Mouse (Mus musculus) spleen, postnatal 14 days (tissue): ENCODE measurements around the gene Grip1.

Source experiments
- DNase-seq, 2 experiments: peaks; one replicate each; pipeline ENCODE4 v3.0.0; 2021 to 2022; ENCODE audit warnings: low spot score in 2 of 2

Gene Grip1

GRCm38 (mm10) chr10:119833334-119833733 lies 379.7 kb downstream of the Grip1 start:
- DNase-seq, result no peak

- DNase-seq, result no peak
These were observed 380.5 kb downstream of the Grip1 start for GRCm38 (mm10) chr10:119834122-119834521.

- DNase-seq, result no peak
These were observed 386.0 kb downstream of the Grip1 start for GRCm38 (mm10) chr10:119839645-119840044.

- DNase-seq, result no peak
These were observed 388.4 kb downstream of the Grip1 start for GRCm38 (mm10) chr10:119842004-119842403.

GRCm38 (mm10) chr10:119845705-119846410 lies 392.2 kb downstream of the Grip1 start:
- no peak for DNase-seq

- DNase-seq, result no peak
These were observed 398.0 kb downstream of the Grip1 start for GRCm38 (mm10) chr10:119851594-119851993.

- no peak for DNase-seq
These were observed 399.0 kb downstream of the Grip1 start for GRCm38 (mm10) chr10:119852582-119853135.

- no peak for DNase-seq
These were observed 414.1 kb downstream of the Grip1 start for GRCm38 (mm10) chr10:119867726-119868125.

GRCm38 (mm10) chr10:119868995-119869579 lies 415.5 kb downstream of the Grip1 start:
- DNase-seq, result no peak

- no peak for DNase-seq
These were observed 423.1 kb downstream of the Grip1 start for GRCm38 (mm10) chr10:119876721-119877120.

GRCm38 (mm10) chr10:119878331-119878730 lies 424.7 kb downstream of the Grip1 start:
- no peak for DNase-seq

GRCm38 (mm10) chr10:119884591-119884990 lies 431.0 kb downstream of the Grip1 start:
- no peak for DNase-seq

- no peak for DNase-seq
These were observed 431.9 kb downstream of the Grip1 start for GRCm38 (mm10) chr10:119885563-119885962.

- DNase-seq, result no peak
These were observed 433.1 kb downstream of the Grip1 start for GRCm38 (mm10) chr10:119886681-119887080.

GRCm38 (mm10) chr10:119902754-119903153 lies 449.1 kb downstream of the Grip1 start:
- no peak for DNase-seq

GRCm38 (mm10) chr10:119906869-119907268 lies 453.2 kb downstream of the Grip1 start:
- no peak for DNase-seq

- no peak for DNase-seq
These were observed 464.4 kb downstream of the Grip1 start for GRCm38 (mm10) chr10:119917995-119918394.

- no peak for DNase-seq
These were observed 474.3 kb downstream of the Grip1 start for GRCm38 (mm10) chr10:119927963-119928362.

GRCm38 (mm10) chr10:119928921-119929320 lies 475.3 kb downstream of the Grip1 start:
- DNase-seq, result no peak

- no peak for DNase-seq
These were observed 479.2 kb downstream of the Grip1 start for GRCm38 (mm10) chr10:119932794-119933193.

GRCm38 (mm10) chr10:119933362-119933761 lies 479.7 kb downstream of the Grip1 start:
- DNase-seq, result no peak

- no peak for DNase-seq
These were observed 481.6 kb downstream of the Grip1 start for GRCm38 (mm10) chr10:119935231-119935630.

- DNase-seq, result no peak
These were observed 483.9 kb downstream of the Grip1 start for GRCm38 (mm10) chr10:119937481-119937880.
